Comparison of ENCODE assay signal across 22 mouse cellular contexts in the genomic region with DNA sequence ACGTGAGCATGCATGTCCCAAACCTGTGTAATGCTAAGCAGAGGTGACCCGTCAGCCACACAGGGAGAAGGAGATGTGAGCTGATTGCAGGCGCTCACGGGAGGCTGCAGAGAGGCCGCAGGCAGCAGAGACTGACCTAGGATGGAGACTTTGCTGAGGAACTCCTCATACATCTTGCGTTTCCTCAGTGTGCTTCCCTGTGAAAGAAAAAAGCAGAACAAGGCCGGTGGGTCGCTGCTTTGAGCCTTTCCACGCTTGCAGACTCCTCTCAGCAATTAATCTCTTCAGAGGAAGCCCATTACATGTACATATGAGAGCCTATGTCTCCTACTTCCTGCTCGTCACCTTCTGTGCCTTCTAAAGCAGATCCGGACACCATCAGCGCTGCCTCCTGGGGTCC. TPM values are rescaled to one million over a fixed set of nuclear protein-coding genes. Genes with fewer than 3 reads are reported as not detected.
DNase-seq lines count a peak whose midpoint lies in the region; ATAC-seq lines count a peak whose summit lies in the region.
"Had no signal": no experiment of that assay in that cellular context is flagged by ENCODE, and none has a peak within 500 bp of the region (broad histone marks: within the 10 kb centered on the region; RNA-seq: fewer than 3 reads in every experiment).

No protein-coding gene starts in this region.

- DNase-seq in lung, postnatal 4 days: no peak
- no peak for DNase-seq in natural killer cell, adult 2 months (ENCODE audit: low spot score in 2 of 2)
- DNase-seq: adrenal gland, adult 8-10 months; adrenal gland, postnatal 14 days; adrenal gland, postnatal 36 days; B cell, adult 2 months; cerebellum, adult 11 months; cerebellum, adult 18-20 months; cerebellum, adult 8-10 months; cerebellum, adult 9-11 months; cerebellum, postnatal 14 days; cerebellum, postnatal 36 days; forebrain, postnatal 0 days had no signal

- ATAC-seq in common myeloid progenitor, adult 5-6 weeks (replicated peaks; ENCODE audit: low read depth, poor library complexity, severe bottlenecking): peak; percentile 78
- peak; percentile 54 to 62 for ATAC-seq in hematopoietic stem cell, adult 5-6 weeks (replicated peaks in 1 of 2; ENCODE audit: insufficient read depth in 1 of 2, low FRiP score in 2 of 2, low TSS enrichment in 1 of 2, low read depth in 1 of 2, poor library complexity in 2 of 2, severe bottlenecking in 2 of 2)
- ATAC-seq in megakaryocyte progenitor cell, adult 5-6 weeks (replicated peaks; ENCODE audit: poor library complexity): peak; percentile 61
- ATAC-seq: activated CD4-positive, CD25-positive, alpha-beta regulatory T cell, adult 4 months; CD4-positive, CD25-positive, alpha-beta regulatory T cell, adult 4 months; forebrain, embryonic 13.5 days; forebrain, embryonic 15.5 days; forebrain, postnatal 0 days; Patski had no signal

RNA-seq across cellular contexts. Expression of a gene that starts 45.1 kb away (rescaled TPM):
- total RNA-seq in common myeloid progenitor, adult 5-6 weeks (2017): 1.1 TPM in 1 of 2 replicates, not detected in the other
- total RNA-seq in hematopoietic stem cell, adult 5-6 weeks (2017): 0.13 and 0.65 TPM in 2 replicates
- 0.25 and 0.71 TPM in 2 replicates for total RNA-seq in megakaryocyte progenitor cell, adult 5-6 weeks (2015)
- total RNA-seq in megakaryocyte progenitor cell, adult 5-6 weeks (2017): 1.3 TPM in 1 of 2 replicates, not detected in the other
- total RNA-seq: G1E had no signal
